Mouse (Mus musculus) midbrain, embryonic 11.5 days (tissue): ENCODE measurements around the gene Rrp12. TPM values are rescaled to one million over a fixed set of nuclear protein-coding genes. Genes with fewer than 3 reads are reported as not detected.

ENCODE experiments used
- ATAC-seq: fragments of 200-750 bp; cut with Nextera tagmentation; 2 replicates; pipeline ENCODE4 v1.8.0; 2017; ENCODE audit warnings: moderate TSS enrichment, moderate library complexity; ENCODE audit not compliant: low FRiP score
- DNase-seq: peaks from one replicate; pipeline ENCODE4 v3.0.0; 2015; ENCODE audit warnings: low spot score; ENCODE audit errors: missing footprints
- H3K27ac ChIP-seq: fragments of 300-500 bp; sonication (generic); 2 replicates; pipeline ENCODE4 v1.5.1; 2014; ENCODE audit warnings: low read depth, low read length
- H3K27me3 ChIP-seq: fragments of 300-500 bp; sonication (generic); 2 replicates; pipeline ENCODE4 v1.6.1; 2014; ENCODE audit warnings: mild to moderate bottlenecking, low read length, moderate library complexity, mixed read lengths; ENCODE audit not compliant: control insufficient read depth, insufficient read depth
- H3K36me3 ChIP-seq: fragments of 300-500 bp; sonication (generic); 2 replicates; pipeline ENCODE4 v1.6.1; 2014; ENCODE audit warnings: mild to moderate bottlenecking, low read length, moderate library complexity, mixed read lengths; ENCODE audit not compliant: control insufficient read depth, insufficient read depth
- H3K4me1 ChIP-seq: fragments of 300-500 bp; sonication (generic); 2 replicates; pipeline ENCODE4 v1.6.1; 2014; ENCODE audit warnings: low read length; ENCODE audit not compliant: control insufficient read depth, insufficient read depth
- H3K4me2 ChIP-seq: fragments of 300-500 bp; sonication (generic); 2 replicates; pipeline ENCODE4 v1.6.1; 2014; ENCODE audit warnings: mild to moderate bottlenecking, moderate library complexity
- H3K4me3 ChIP-seq: fragments of 300-500 bp; sonication (generic); 2 replicates; pipeline ENCODE4 v1.5.1; 2014; ENCODE audit warnings: low read depth, low read length
- H3K9ac ChIP-seq: fragments of 300-500 bp; sonication (generic); 2 replicates; pipeline ENCODE4 v1.6.1; 2014; ENCODE audit warnings: low read length
- H3K9me3 ChIP-seq: fragments of 300-500 bp; sonication (generic); 2 replicates; pipeline ENCODE4 v1.6.1; 2016; ENCODE audit warnings: low read length; ENCODE audit not compliant: control insufficient read depth
- WGBS: fragments of 180-500 bp; shearing (Covaris S2); extraction: QIAGEN DNeasy Blood & Tissue Kit; methylation state at CpG from one replicate; pipeline ENCODE4 v1.1.7; 2014; 5-methylcytosine and 5-hydroxymethylcytosine counted together
- polyA plus RNA-seq: library from polyadenylated mRNA; unstranded; fragments of >200 nt; fragmentation: Nextera tagmentation; extraction: Ambion mirVana; gene quantifications from 2 replicates; pipeline ENCODE4 v1.2.1, GENCODE M21; 2014

Gene Rrp12
- polyA plus RNA-seq, 1 experiment from 2014 or later, result 14.7 TPM

DNA sequence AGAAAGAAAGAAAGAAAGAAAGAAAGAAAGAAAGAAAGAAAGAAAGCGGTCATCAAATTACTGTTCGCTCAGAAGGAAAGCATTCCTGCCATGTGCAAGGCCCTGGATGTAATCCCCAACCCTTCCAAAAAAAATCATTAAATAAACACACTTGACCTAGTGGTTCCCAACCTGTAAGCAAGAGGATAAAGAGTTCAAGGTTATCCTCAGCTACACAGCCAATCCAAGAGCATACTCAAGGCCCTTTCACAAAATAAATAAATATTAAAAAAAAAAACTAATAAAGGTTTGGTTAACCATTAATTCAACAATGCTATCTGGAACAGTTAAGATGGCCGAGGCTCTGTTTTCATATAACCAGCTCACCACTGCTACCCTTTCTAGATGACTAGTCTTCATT, 67.0 kb downstream of the Rrp12 start:
- ATAC-seq (no peak), DNase-seq (peak; percentile 77)
- Histone ChIP-seq H3K4me1 (peaks cover 21% of the 10 kb centered on the region), H3K4me3 (peak overlapping the region; percentile 67), H3K9ac (peak overlapping the region; percentile 45; the same call in 1 of the 2 replicates), H3K27ac (peak overlapping the region; percentile 48), H3K9me3 (no peaks in the 10 kb centered on the region), H3K36me3 (no peaks in the 10 kb centered on the region), H3K4me2 (peak overlapping the region; percentile 99), H3K27me3 (peaks cover 6% of the 10 kb centered on the region; the same call in 1 of the 2 replicates)
- 76% methylated on average over 3 of the region's 3 CpGs for WGBS

- Histone ChIP-seq H3K27ac (no peak overlapping the region), H3K4me1 (peaks cover 14% of the 10 kb centered on the region), H3K36me3 (no peaks in the 10 kb centered on the region), H3K27me3 (peaks cover under 1% of the 10 kb centered on the region; the same call in 1 of the 2 replicates), H3K9me3 (no peaks in the 10 kb centered on the region), H3K4me3 (no peak overlapping the region), H3K4me2 (no peak overlapping the region), H3K9ac (no peak overlapping the region)
- 86% methylated on average over 3 of the region's 3 CpGs for WGBS
- ATAC-seq (no peak), DNase-seq (peak; percentile 6)
Measured at GRCm38 (mm10) chr19:41826529-41826928, 69.4 kb downstream of the Rrp12 start.

DNA sequence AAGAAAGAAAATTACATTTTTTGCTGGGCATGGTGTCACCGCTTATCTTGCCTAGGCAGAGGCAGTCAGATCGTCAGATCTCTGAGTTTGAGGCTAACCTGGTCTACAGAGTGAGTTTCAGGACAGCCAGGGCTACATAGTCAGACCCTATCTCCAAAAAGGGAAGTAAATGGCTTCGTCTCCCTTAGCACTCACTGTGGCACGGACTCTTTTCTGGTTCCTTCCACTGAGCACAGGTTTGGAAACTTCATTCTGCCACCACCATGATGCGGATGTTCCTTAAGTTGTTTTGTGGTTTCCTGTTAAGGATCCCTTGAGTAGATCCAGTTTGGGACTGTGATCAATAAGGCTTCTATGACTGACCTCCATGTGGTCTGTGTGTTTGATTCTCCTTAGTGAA, 71.0 kb downstream of the Rrp12 start:
- ATAC-seq, result no peak
- H3K4me3 ChIP-seq, result no peak overlapping the region

GRCm38 (mm10) chr19:41822589-41822988, 73.4 kb downstream of the Rrp12 start:
- Histone ChIP-seq H3K27ac (no peak overlapping the region), H3K4me2 (no peak overlapping the region), H3K9ac (no peak overlapping the region), H3K4me1 (no peaks in the 10 kb centered on the region), H3K36me3 (no peaks in the 10 kb centered on the region), H3K4me3 (no peak overlapping the region), H3K27me3 (no peaks in the 10 kb centered on the region), H3K9me3 (no peaks in the 10 kb centered on the region)
- 79% methylated on average over 1 of the region's 1 CpGs for WGBS
- DNase-seq (peak; percentile 4), ATAC-seq (no peak)

More for the DNA sequence above, 71.0 kb downstream of the Rrp12 start:
- H3K4me2 ChIP-seq, result no peak overlapping the region
- 84% methylated on average over 5 of the region's 5 CpGs for WGBS
- no peaks in the 10 kb centered on the region for H3K9me3 ChIP-seq
- no peaks in the 10 kb centered on the region for H3K27me3 ChIP-seq
- peak; percentile 17 for DNase-seq
- no peak overlapping the region for H3K9ac ChIP-seq
- H3K27ac ChIP-seq, result no peak overlapping the region
- H3K36me3 ChIP-seq, result no peaks in the 10 kb centered on the region
- H3K4me1 ChIP-seq, result peaks cover 2% of the 10 kb centered on the region; the same call in 1 of the 2 replicates

DNA sequence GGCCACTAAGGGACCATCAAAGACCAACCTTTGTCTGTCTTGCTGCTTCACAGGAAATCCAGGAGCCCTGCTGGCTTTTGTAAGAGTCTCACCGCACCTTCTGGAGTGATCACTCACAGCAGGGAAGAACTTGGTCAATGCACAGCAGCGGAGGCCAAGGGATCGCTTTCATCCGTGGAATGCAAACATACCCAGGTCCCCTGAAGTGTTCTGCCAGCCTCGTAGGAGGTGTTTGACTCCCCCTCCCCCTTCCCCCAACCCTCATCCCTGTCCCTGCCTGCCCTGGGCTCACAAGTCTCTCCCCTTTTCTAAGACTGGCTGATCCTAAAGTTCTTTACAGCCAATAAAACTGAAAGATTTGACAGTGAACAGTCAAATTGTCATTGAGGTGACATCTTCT, 74.5 kb downstream of the Rrp12 start:
- Histone ChIP-seq H3K4me1 (no peaks in the 10 kb centered on the region), H3K4me3 (no peak overlapping the region), H3K27ac (no peak overlapping the region), H3K9ac (no peak overlapping the region), H3K4me2 (no peak overlapping the region), H3K36me3 (no peaks in the 10 kb centered on the region), H3K27me3 (no peaks in the 10 kb centered on the region), H3K9me3 (no peaks in the 10 kb centered on the region)
- ATAC-seq (no peak), DNase-seq (peak; percentile 67)
- WGBS, result 6% methylated on average over 5 of the region's 5 CpGs

GRCm38 (mm10) chr19:41818749-41819148, 77.2 kb downstream of the Rrp12 start:
- Histone ChIP-seq H3K4me1 (no peaks in the 10 kb centered on the region), H3K27ac (no peak overlapping the region), H3K27me3 (no peaks in the 10 kb centered on the region), H3K36me3 (no peaks in the 10 kb centered on the region), H3K9ac (no peak overlapping the region), H3K4me3 (no peak overlapping the region), H3K9me3 (no peaks in the 10 kb centered on the region), H3K4me2 (no peak overlapping the region)
- 86% methylated on average over 4 of the region's 4 CpGs for WGBS
- ATAC-seq, result no peak
- DNase-seq, result no peak

- Histone ChIP-seq H3K9me3 (no peaks in the 10 kb centered on the region), H3K4me1 (no peaks in the 10 kb centered on the region), H3K4me2 (no peak overlapping the region), H3K27me3 (no peaks in the 10 kb centered on the region), H3K27ac (no peak overlapping the region), H3K9ac (no peak overlapping the region), H3K4me3 (no peak overlapping the region), H3K36me3 (no peaks in the 10 kb centered on the region)
- ATAC-seq (no peak), DNase-seq (peak; percentile 75)
- 60% methylated on average over 10 of the region's 10 CpGs for WGBS
Measured at GRCm38 (mm10) chr19:41817325-41817724, 78.6 kb downstream of the Rrp12 start.

DNA sequence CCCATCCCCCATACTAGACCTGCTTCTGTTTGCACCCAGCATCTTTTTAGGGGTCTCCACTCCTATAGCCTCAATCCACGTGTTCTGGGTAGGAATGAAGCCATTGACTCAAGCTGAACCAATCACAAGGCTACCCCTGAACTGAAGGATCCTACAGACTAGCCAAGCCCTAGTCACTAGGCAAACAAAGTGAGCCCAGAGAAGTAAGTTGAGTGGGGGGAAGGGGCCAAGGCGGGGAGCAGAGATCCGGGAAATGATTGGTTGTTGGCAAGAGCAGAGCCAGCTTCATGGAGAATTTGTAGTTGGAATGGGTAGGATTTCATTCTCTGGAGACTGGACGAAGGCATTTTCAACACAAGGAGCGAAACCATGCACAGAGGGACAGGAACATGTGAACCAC, 79.1 kb downstream of the Rrp12 start:
- Histone ChIP-seq H3K4me2 (no peak overlapping the region), H3K9ac (no peak overlapping the region), H3K36me3 (no peaks in the 10 kb centered on the region), H3K4me3 (no peak overlapping the region), H3K27me3 (no peaks in the 10 kb centered on the region), H3K4me1 (no peaks in the 10 kb centered on the region), H3K9me3 (no peaks in the 10 kb centered on the region), H3K27ac (no peak overlapping the region)
- DNase-seq (peak; percentile 10), ATAC-seq (no peak)
- 60% methylated on average over 5 of the region's 5 CpGs for WGBS

GRCm38 (mm10) chr19:41816410-41816809, 79.6 kb downstream of the Rrp12 start:
- Histone ChIP-seq H3K27ac (no peak overlapping the region), H3K9me3 (no peaks in the 10 kb centered on the region), H3K4me3 (no peak overlapping the region), H3K4me1 (no peaks in the 10 kb centered on the region), H3K36me3 (no peaks in the 10 kb centered on the region), H3K9ac (no peak overlapping the region), H3K27me3 (no peaks in the 10 kb centered on the region), H3K4me2 (no peak overlapping the region)
- 78% methylated on average over 5 of the region's 5 CpGs for WGBS
- no peak for DNase-seq
- no peak for ATAC-seq

DNA sequence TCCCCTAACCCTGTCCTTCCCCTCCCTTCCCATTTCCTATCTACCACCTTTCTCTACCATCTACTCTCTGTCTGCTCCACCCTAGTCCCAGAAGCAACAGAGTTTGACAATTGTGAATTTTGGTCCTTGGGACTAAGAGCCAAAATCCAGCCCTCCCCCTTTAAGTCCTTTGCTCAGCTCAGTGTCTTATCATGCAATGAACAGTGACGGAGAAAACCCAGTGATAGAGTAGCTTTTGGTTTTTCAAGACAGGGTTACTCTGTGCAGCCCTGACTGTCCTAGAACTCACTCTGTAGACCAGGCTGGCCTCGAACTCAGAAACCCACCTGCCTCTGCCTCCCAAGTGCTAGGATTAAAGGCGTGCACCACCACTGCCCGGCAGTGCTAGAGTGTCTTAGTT, 82.6 kb downstream of the Rrp12 start:
- Histone ChIP-seq H3K4me1 (no peaks in the 10 kb centered on the region), H3K27ac (no peak overlapping the region), H3K9me3 (no peaks in the 10 kb centered on the region), H3K36me3 (no peaks in the 10 kb centered on the region), H3K9ac (no peak overlapping the region), H3K4me3 (no peak overlapping the region), H3K27me3 (no peaks in the 10 kb centered on the region), H3K4me2 (no peak overlapping the region)
- peak; percentile 19 for DNase-seq
- ATAC-seq, result no peak
- 91% methylated on average over 4 of the region's 4 CpGs for WGBS
